In genomic region chr12:111894082-111894481, GRCm38 (mm10) we compare ENCODE assay signal across 9 mouse cellular contexts. TPM values are rescaled to one million over a fixed set of nuclear protein-coding genes. Genes with fewer than 3 reads are reported as not detected.
DNase-seq lines count a peak whose midpoint lies in the region; ATAC-seq and TF ChIP-seq lines count a peak whose summit lies in the region.
"Had no signal": no experiment of that assay in that cellular context is flagged by ENCODE, and none has a peak within 500 bp of the region (broad histone marks: within the 10 kb centered on the region; RNA-seq: fewer than 3 reads in every experiment).

No protein-coding gene starts in this region.

- peak; percentile 35 for DNase-seq in liver, adult 2 months (ENCODE audit: extremely low read depth, low read depth, low spot score)
- no peak for DNase-seq in liver
- peak; percentile 71 for DNase-seq in gastrocnemius, adult 2 months
- peak; percentile 90 for DNase-seq in kidney, adult 2 months
- DNase-seq in layer of hippocampus, postnatal 10 days (ENCODE audit: low spot score in 2 of 2) = no peak
- no peak for DNase-seq in left cerebral cortex, postnatal 25 days (ENCODE audit: low spot score in 2 of 2)

- TF ChIP-seq POLR2A in liver, adult 2 months (IDR thresholded peaks at IDR 0.05; ENCODE audit: extremely low read depth, insufficient read depth, low read length) = no peak
- no peak for TF ChIP-seq POLR2A in kidney, adult 2 months (IDR thresholded peaks at IDR 0.05; ENCODE audit: low read depth, low read length)

- no peak overlapping the region for H3K4me3 ChIP-seq in liver, adult 2 months (ENCODE audit: insufficient read depth, low read depth, low read length)
- H3K4me3 ChIP-seq in gastrocnemius, adult 2 months = no peak overlapping the region
- no peak overlapping the region for H3K4me3 ChIP-seq in kidney, adult 2 months (ENCODE audit: insufficient read depth, low read depth, low read length)
- no peak overlapping the region for H3K4me3 ChIP-seq in stomach, embryonic 14.5 days (ENCODE audit: low read depth, low read length)

- H3K9ac ChIP-seq in liver, adult 2 months (ENCODE audit: low read depth, low read length) = no peak overlapping the region
- H3K9ac ChIP-seq in stomach, embryonic 14.5 days (replicated peaks; ENCODE audit: low read depth, low read length) = no peak overlapping the region

- intact Hi-C loops in gastrocnemius, adult 2 months (cut with DNase I) = no loop called here
- intact Hi-C loops in left cerebral cortex, postnatal 25 days (cut with DNase I) = no loop called here

- no peaks in the 10 kb centered on the region for H3K27me3 ChIP-seq in liver, adult 2 months (ENCODE audit: control insufficient read depth, insufficient read depth, low read length)
- H3K27me3 ChIP-seq in kidney, adult 2 months (replicated peaks; ENCODE audit: control insufficient read depth, insufficient read depth, low read length) = no peaks in the 10 kb centered on the region
- H3K27me3 ChIP-seq in stomach, embryonic 14.5 days (ENCODE audit: control insufficient read depth, insufficient read depth, low read length) = no peaks in the 10 kb centered on the region
- H3K27me3 ChIP-seq: Patski had no signal

- H3K36me3 ChIP-seq in liver, adult 2 months (ENCODE audit: control insufficient read depth, insufficient read depth, low read length) = no peaks in the 10 kb centered on the region
- no peaks in the 10 kb centered on the region for H3K36me3 ChIP-seq in kidney, adult 2 months (ENCODE audit: control insufficient read depth, insufficient read depth, low read length)
- H3K36me3 ChIP-seq in stomach, embryonic 14.5 days (ENCODE audit: control insufficient read depth, insufficient read depth, low read length) = no peaks in the 10 kb centered on the region

- H3K4me1 ChIP-seq in liver, adult 2 months (ENCODE audit: control insufficient read depth, insufficient read depth, low read length) = peaks cover 17% of the 10 kb centered on the region
- peaks cover 17% of the 10 kb centered on the region; the same call in 1 of the 2 replicates for H3K4me1 ChIP-seq in kidney, adult 2 months (ENCODE audit: control insufficient read depth, insufficient read depth, low read length)
- peaks cover 11% of the 10 kb centered on the region for H3K4me1 ChIP-seq in stomach, embryonic 14.5 days (ENCODE audit: control insufficient read depth, insufficient read depth, low read length)

- H3K9me3 ChIP-seq in stomach, embryonic 14.5 days (ENCODE audit: control insufficient read depth, low read depth, low read length) = no peaks in the 10 kb centered on the region

- 58% methylated on average over 1 of the region's 1 CpGs for WGBS in liver, adult 2 months
- WGBS in kidney, adult 2 months = 50% methylated on average over 1 of the region's 1 CpGs
- 52% methylated on average over 1 of the region's 1 CpGs for WGBS in stomach, embryonic 14.5 days

- no peak overlapping the region for H3K27ac ChIP-seq in liver, adult 2 months (replicated peaks; ENCODE audit: insufficient read depth, low read depth, low read length)
- H3K27ac ChIP-seq in gastrocnemius, adult 2 months = peak overlapping the region; percentile 71
- H3K27ac ChIP-seq in kidney, adult 2 months (ENCODE audit: insufficient read depth, low read depth, low read length) = no peak overlapping the region
- H3K27ac ChIP-seq in stomach, embryonic 14.5 days (ENCODE audit: low read length) = peak overlapping the region; percentile 39; the same call in 1 of the 2 replicates

- no peak for TF ChIP-seq CTCF in liver, adult 2 months (IDR thresholded peaks at IDR 0.05; ENCODE audit: low read depth, low read length)
- no peak for TF ChIP-seq CTCF in gastrocnemius, adult 2 months (IDR thresholded peaks at IDR 0.05)
- no peak for TF ChIP-seq CTCF in kidney, adult 2 months (conservative IDR thresholded peaks at IDR 0.05; ENCODE audit: insufficient read depth, insufficient read length, low read depth, low read length)

- no peak overlapping the region for H3K4me2 ChIP-seq in stomach, embryonic 14.5 days (replicated peaks; ENCODE audit: low read depth, low read length)

- ATAC-seq in stomach, embryonic 14.5 days (ENCODE audit: insufficient number of reproducible peaks, insufficient read depth, low FRiP score, low read depth) = no peak
- ATAC-seq in inflammation-experienced regulatory T-cells, adult 6 months = no peak
- ATAC-seq: Patski had no signal

- peaks cover 31% of the 10 kb centered on the region for H3K79me2 ChIP-seq in liver, adult 2 months (ENCODE audit: control insufficient read depth, insufficient read depth, low read length)

RNA-seq across cellular contexts. Expression of gene Ppp1r13b, which starts 13.8 kb away (rescaled TPM):
- total RNA-seq in liver, adult 2 months (2014; rRNA removed) = 2.9 and 4.2 TPM in 2 replicates
- 4.5 and 5.4 TPM in 2 replicates for polyA plus RNA-seq in liver, adult 2 months (2012; rRNA removed)
- total RNA-seq in gastrocnemius, adult 2 months (2021) = 1 to 10 TPM; 6.7 to 7.1 TPM
- polyA plus RNA-seq in kidney, adult 2 months (2012; rRNA removed) = 11.2 and 11.7 TPM in 2 replicates
- 20.9 and 23.9 TPM in 2 replicates for polyA plus RNA-seq in stomach, embryonic 14.5 days (2014; fragmentation: Nextera tagmentation; extraction: Ambion mirVana)
- 10 to 100 TPM; 66.3 to 69.1 TPM for total RNA-seq in layer of hippocampus, postnatal 10 days (2021)
- polyA plus RNA-seq in inflammation-experienced regulatory T-cells, adult 6 months (2017; shearing (Covaris generic)) = 10 to 100 TPM in 1 of 3 experiments, 1 to 10 TPM in 2; 4.1 to 12.6 (median 8.6) TPM
- 10 to 100 TPM; 58.4 to 63.9 TPM for total RNA-seq in left cerebral cortex, postnatal 25 days (2021)

Comparison
In these comparisons a context has a peak if more than half of its experiments do, and no peak if none do; other contexts are left out.
1. DNase-seq: peak in liver, adult 2 months (single experiment), gastrocnemius, adult 2 months (single experiment) and kidney, adult 2 months (single experiment); none in liver (single experiment), layer of hippocampus, postnatal 10 days (0 of 2) and left cerebral cortex, postnatal 25 days (0 of 2).
2. H3K27ac ChIP-seq: peak in gastrocnemius, adult 2 months (single experiment) and stomach, embryonic 14.5 days (single experiment); none in liver, adult 2 months (single experiment) and kidney, adult 2 months (single experiment).
3. RNA of gene Ppp1r13b, which starts 13.8 kb away (total RNA-seq): 66.3 to 69.1 TPM in layer of hippocampus, postnatal 10 days and 58.4 to 63.9 TPM in left cerebral cortex, postnatal 25 days; 6.7 to 7.1 TPM in gastrocnemius, adult 2 months and 2.9 to 4.2 TPM in liver, adult 2 months; every median in the first group is over 4 times any median in the second.